In genomic region chr10:68541139-68541942, GRCm38 (mm10) we compare ENCODE assay signal across 7 mouse cellular contexts. TPM values are rescaled to one million over a fixed set of nuclear protein-coding genes. Genes with fewer than 3 reads are reported as not detected.
DNase-seq lines count a peak whose midpoint lies in the region; ATAC-seq and TF ChIP-seq lines count a peak whose summit lies in the region.

Gene Cabcoco1, minus strand, starts transcription at chr10:68541896.

- H3K27me3 ChIP-seq in embryonic facial prominence, embryonic 12.5 days = no peaks in the 10 kb centered on the region
- H3K27me3 ChIP-seq in heart, embryonic 15.5 days = no peaks in the 10 kb centered on the region
- no peaks in the 10 kb centered on the region for H3K27me3 ChIP-seq in liver, adult 2 months (ENCODE audit: control insufficient read depth, insufficient read depth, low read length)
- H3K27me3 ChIP-seq in midbrain, postnatal 0 days (ENCODE audit: insufficient read depth, low read length) = no peaks in the 10 kb centered on the region

- H3K9ac ChIP-seq in embryonic facial prominence, embryonic 12.5 days = no peak within 1 kb of the TSS
- H3K9ac ChIP-seq in heart, embryonic 15.5 days = peak within 1 kb of the TSS; percentile 55
- H3K9ac ChIP-seq in liver, adult 2 months (ENCODE audit: low read depth, low read length) = peak within 1 kb of the TSS; percentile 40
- peak within 1 kb of the TSS; percentile 42 for H3K9ac ChIP-seq in midbrain, postnatal 0 days (replicated peaks; ENCODE audit: low read length, poor library complexity, severe bottlenecking)

- peak within 1 kb of the TSS; percentile 35 for H3K4me3 ChIP-seq in embryonic facial prominence, embryonic 12.5 days
- H3K4me3 ChIP-seq in heart, embryonic 15.5 days = peak within 1 kb of the TSS; percentile 53
- H3K4me3 ChIP-seq in liver, adult 2 months (ENCODE audit: insufficient read depth, low read depth, low read length) = peak within 1 kb of the TSS; percentile 32
- peak within 1 kb of the TSS; percentile 39 for H3K4me3 ChIP-seq in midbrain, postnatal 0 days (ENCODE audit: low read depth, low read length)

- H3K4me2 ChIP-seq in embryonic facial prominence, embryonic 12.5 days (replicated peaks) = peak within 1 kb of the TSS; percentile 60
- H3K4me2 ChIP-seq in heart, embryonic 15.5 days = peak within 1 kb of the TSS; percentile 70
- peak within 1 kb of the TSS; percentile 72 for H3K4me2 ChIP-seq in midbrain, postnatal 0 days (ENCODE audit: low read depth, low read length, poor library complexity, severe bottlenecking)

- no peaks in the 10 kb centered on the region for H3K9me3 ChIP-seq in embryonic facial prominence, embryonic 12.5 days
- H3K9me3 ChIP-seq in heart, embryonic 15.5 days (replicated peaks) = no peaks in the 10 kb centered on the region
- H3K9me3 ChIP-seq in midbrain, postnatal 0 days (ENCODE audit: low read length) = no peaks in the 10 kb centered on the region

- 11% methylated on average over 17 of the region's 17 CpGs for WGBS in embryonic facial prominence, embryonic 12.5 days
- WGBS in heart, embryonic 15.5 days = 5% methylated on average over 17 of the region's 17 CpGs
- 3% methylated on average over 17 of the region's 17 CpGs for WGBS in liver, adult 2 months
- 6% methylated on average over 17 of the region's 17 CpGs for WGBS in midbrain, postnatal 0 days

- peak; percentile 81 to 87 for DNase-seq in adrenal gland, postnatal 36 days
- DNase-seq in kidney, postnatal 10 days = peak; percentile 89
- DNase-seq in liver, adult 2 months (ENCODE audit: extremely low read depth, low read depth, low spot score) = peak; percentile 95
- peak; percentile 67 for DNase-seq in midbrain, postnatal 0 days (ENCODE audit: low spot score)
- peak; percentile 85 to 86 for DNase-seq in spleen, postnatal 36 days (ENCODE audit: low spot score in 2 of 2)

- H3K4me1 ChIP-seq in embryonic facial prominence, embryonic 12.5 days = peaks cover 18% of the 10 kb centered on the region
- H3K4me1 ChIP-seq in heart, embryonic 15.5 days (replicated peaks) = peaks cover 23% of the 10 kb centered on the region
- peaks cover 6% of the 10 kb centered on the region for H3K4me1 ChIP-seq in liver, adult 2 months (ENCODE audit: control insufficient read depth, insufficient read depth, low read length)
- H3K4me1 ChIP-seq in midbrain, postnatal 0 days (ENCODE audit: insufficient read depth, low read length) = peaks cover 8% of the 10 kb centered on the region; the same call in 1 of the 2 replicates

- peak; percentile 18; the same call in 1 of the 2 replicates for TF ChIP-seq CTCF in liver, adult 2 months (IDR thresholded peaks at IDR 0.05; ENCODE audit: low read depth, low read length)
- no peak for TF ChIP-seq CTCF in midbrain, postnatal 0 days (IDR thresholded peaks at IDR 0.05)

- no peaks in the 10 kb centered on the region for H3K79me2 ChIP-seq in liver, adult 2 months (ENCODE audit: control insufficient read depth, insufficient read depth, low read length)

- no peak for TF ChIP-seq POLR2A in liver, adult 2 months (IDR thresholded peaks at IDR 0.05; ENCODE audit: extremely low read depth, insufficient read depth, low read length)

- H3K36me3 ChIP-seq in embryonic facial prominence, embryonic 12.5 days = no peaks in the 10 kb centered on the region
- no peaks in the 10 kb centered on the region for H3K36me3 ChIP-seq in heart, embryonic 15.5 days
- H3K36me3 ChIP-seq in liver, adult 2 months (ENCODE audit: control insufficient read depth, insufficient read depth, low read length) = no peaks in the 10 kb centered on the region
- H3K36me3 ChIP-seq in midbrain, postnatal 0 days (ENCODE audit: insufficient read depth, low read length) = no peaks in the 10 kb centered on the region

- 0 out of 2 replicates have a peak within 1 kb of the TSS, but pooled peaks have one; percentile 2 for H3K27ac ChIP-seq in embryonic facial prominence, embryonic 12.5 days
- peak within 1 kb of the TSS; percentile 78 for H3K27ac ChIP-seq in heart, embryonic 15.5 days
- H3K27ac ChIP-seq in liver, adult 2 months (replicated peaks; ENCODE audit: insufficient read depth, low read depth, low read length) = peak within 1 kb of the TSS; percentile 75
- no peak within 1 kb of the TSS for H3K27ac ChIP-seq in midbrain, postnatal 0 days (ENCODE audit: low read depth, low read length)

- ATAC-seq in embryonic facial prominence, embryonic 12.5 days (ENCODE audit: insufficient number of reproducible peaks, insufficient read depth, low FRiP score, low TSS enrichment) = no peak
- peak; percentile 45 for ATAC-seq in heart, embryonic 15.5 days (replicated peaks; ENCODE audit: insufficient number of reproducible peaks, insufficient read depth, low FRiP score, low read depth)
- peak; percentile 62; the same call in 1 of the 2 replicates for ATAC-seq in midbrain, postnatal 0 days (ENCODE audit: low FRiP score)

RNA-seq across cellular contexts. Expression of gene Cabcoco1, which starts in this region (rescaled TPM):
- 1 to 10 TPM; 2.5 to 4.7 TPM for total RNA-seq in adrenal gland, postnatal 36 days (2021)
- polyA plus RNA-seq in embryonic facial prominence, embryonic 12.5 days (2016; fragmentation: Nextera tagmentation; extraction: Ambion mirVana) = 0.45 and 0.63 TPM in 2 replicates
- 35.0 and 40.6 TPM in 2 replicates for polyA plus RNA-seq in heart, embryonic 15.5 days (2015; fragmentation: Nextera tagmentation; extraction: Ambion mirVana)
- 3.0 and 3.3 TPM in 2 replicates for total RNA-seq in liver, adult 2 months (2014; rRNA removed)
- polyA plus RNA-seq in liver, adult 2 months (2012; rRNA removed) = 1.0 and 1.4 TPM in 2 replicates
- total RNA-seq in midbrain, postnatal 0 days (2014; rRNA removed) = 0.71 and 1.6 TPM in 2 replicates
- 3.8 TPM in 2 replicates for polyA plus RNA-seq in midbrain, postnatal 0 days (2015; fragmentation: Nextera tagmentation; extraction: Ambion mirVana)
